ENCODE assay signal across 9 mouse cellular contexts in genomic region chr6:89238871-89239270, GRCm38 (mm10).
DNase-seq lines count a peak whose midpoint lies in the region; ATAC-seq and TF ChIP-seq lines count a peak whose summit lies in the region.
"Had no signal": no experiment of that assay in that cellular context is flagged by ENCODE, and none has a peak within 500 bp of the region (broad histone marks: within the 10 kb centered on the region; RNA-seq: fewer than 3 reads in every experiment).

No protein-coding gene starts in this region.

- peak; percentile 24; the same call in 1 of the 2 replicates for ATAC-seq in forebrain, postnatal 0 days
- no peak for ATAC-seq in forebrain, embryonic 16.5 days
- no peak for ATAC-seq in intestine, postnatal 0 days

- no peak for TF ChIP-seq CTCF in forebrain, postnatal 0 days (IDR thresholded peaks at IDR 0.05; ENCODE audit: low read depth)
- TF ChIP-seq CTCF in intestine, postnatal 0 days (IDR thresholded peaks at IDR 0.05; ENCODE audit: low read depth): no peak

- no peak overlapping the region for H3K4me2 ChIP-seq in forebrain, postnatal 0 days (ENCODE audit: low read depth)
- H3K4me2 ChIP-seq in forebrain, embryonic 16.5 days (ENCODE audit: low read length): no peak overlapping the region
- no peak overlapping the region for H3K4me2 ChIP-seq in intestine, postnatal 0 days (replicated peaks; ENCODE audit: low read depth)
- H3K4me2 ChIP-seq: lung, embryonic 15.5 days had no signal

- no peaks in the 10 kb centered on the region for H3K27me3 ChIP-seq in forebrain, postnatal 0 days (ENCODE audit: insufficient read depth, low read length)
- no peaks in the 10 kb centered on the region for H3K27me3 ChIP-seq in forebrain, embryonic 16.5 days (replicated peaks; ENCODE audit: control insufficient read depth, insufficient read depth, low read length)
- no peaks in the 10 kb centered on the region for H3K27me3 ChIP-seq in intestine, postnatal 0 days (replicated peaks; ENCODE audit: control insufficient read depth, insufficient read depth, low read length)

- peak; percentile 56 for DNase-seq in forebrain, postnatal 0 days
- DNase-seq in left cerebral cortex, adult 18-20 months (ENCODE audit: low spot score in 2 of 2): peak; percentile 43 to 63
- no peak for DNase-seq in left cerebral cortex, adult 11 months (ENCODE audit: low spot score)
- DNase-seq in layer of hippocampus, adult 8-10 months (ENCODE audit: low spot score in 2 of 2): peak; percentile 52 to 59
- peak; percentile 45 for DNase-seq in right cerebral cortex, postnatal 14 days
- no peak for DNase-seq in thymus, postnatal 10 days (ENCODE audit: low spot score in 2 of 2)

- no peak overlapping the region for H3K9ac ChIP-seq in forebrain, postnatal 0 days
- no peak overlapping the region for H3K9ac ChIP-seq in forebrain, embryonic 16.5 days (replicated peaks; ENCODE audit: low read depth, low read length)
- no peak overlapping the region for H3K9ac ChIP-seq in intestine, postnatal 0 days (ENCODE audit: low read depth, low read length)
- H3K9ac ChIP-seq: lung, embryonic 15.5 days had no signal

- H3K9me3 ChIP-seq in forebrain, postnatal 0 days (ENCODE audit: low read length): no peaks in the 10 kb centered on the region
- no peaks in the 10 kb centered on the region for H3K9me3 ChIP-seq in forebrain, embryonic 16.5 days (ENCODE audit: control insufficient read depth, low read length)
- no peaks in the 10 kb centered on the region for H3K9me3 ChIP-seq in intestine, postnatal 0 days (ENCODE audit: control insufficient read depth)
- H3K9me3 ChIP-seq: lung, embryonic 15.5 days had no signal

- WGBS in forebrain, postnatal 0 days: 34% methylated on average over 14 of the region's 14 CpGs
- WGBS in forebrain, embryonic 16.5 days: 44% methylated on average over 14 of the region's 14 CpGs
- WGBS in intestine, postnatal 0 days: 54% methylated on average over 14 of the region's 14 CpGs

- no peaks in the 10 kb centered on the region for H3K36me3 ChIP-seq in forebrain, postnatal 0 days (ENCODE audit: insufficient read depth)
- H3K36me3 ChIP-seq in forebrain, embryonic 16.5 days (ENCODE audit: control insufficient read depth, insufficient read depth): no peaks in the 10 kb centered on the region
- no peaks in the 10 kb centered on the region for H3K36me3 ChIP-seq in intestine, postnatal 0 days (ENCODE audit: control insufficient read depth, insufficient read depth)
- H3K36me3 ChIP-seq: lung, embryonic 15.5 days had no signal

- peaks cover 40% of the 10 kb centered on the region for H3K4me1 ChIP-seq in forebrain, postnatal 0 days (ENCODE audit: insufficient read depth)
- H3K4me1 ChIP-seq in forebrain, embryonic 16.5 days (replicated peaks; ENCODE audit: control insufficient read depth, insufficient read depth, low read length): peaks cover 27% of the 10 kb centered on the region
- no peaks in the 10 kb centered on the region for H3K4me1 ChIP-seq in intestine, postnatal 0 days (replicated peaks; ENCODE audit: control insufficient read depth, insufficient read depth, low read length)

- 0 out of 2 replicates have a peak overlapping the region, but pooled peaks have one; percentile 15 for H3K27ac ChIP-seq in forebrain, postnatal 0 days (ENCODE audit: low read depth, low read length)
- H3K27ac ChIP-seq in forebrain, embryonic 16.5 days (ENCODE audit: low read length): no peak overlapping the region
- no peak overlapping the region for H3K27ac ChIP-seq in intestine, postnatal 0 days (ENCODE audit: low read depth, low read length)
- H3K27ac ChIP-seq: lung, embryonic 15.5 days had no signal

- H3K4me3 ChIP-seq in forebrain, postnatal 0 days (ENCODE audit: low read depth, low read length): no peak overlapping the region
- H3K4me3 ChIP-seq in forebrain, embryonic 16.5 days (replicated peaks; ENCODE audit: low read length): no peak overlapping the region
- H3K4me3 ChIP-seq in intestine, postnatal 0 days (ENCODE audit: low read depth, low read length): no peak overlapping the region
- H3K4me3 ChIP-seq: lung, embryonic 15.5 days had no signal

Comparison
In these comparisons a context has a peak if more than half of its experiments do, and no peak if none do; other contexts are left out.
1. DNase-seq: peak in forebrain, postnatal 0 days (single experiment), left cerebral cortex, adult 18-20 months (2 of 2), layer of hippocampus, adult 8-10 months (2 of 2) and right cerebral cortex, postnatal 14 days (single experiment); none in left cerebral cortex, adult 11 months (single experiment) and thymus, postnatal 10 days (0 of 2).